Mouse (Mus musculus) heart, postnatal 0 days (tissue): ENCODE results near the gene Igsf8.

Experiments
- CTCF ChIP-seq: IDR thresholded peaks from 2 replicates; pipeline ENCODE4 v1.5.1; 2016; ENCODE audit warnings: antibody characterized with exemption, control low read depth, low read depth
- EP300 ChIP-seq: IDR thresholded peaks from 2 replicates; pipeline ENCODE4 v1.6.1; 2016; ENCODE audit warnings: antibody characterized with exemption, low read depth

GRCm38 (mm10) chr1:172286740-172287139 is 25.3 kb downstream of the Igsf8 start:
- no peak for TF ChIP-seq CTCF
- TF ChIP-seq EP300: no peak
